Mouse (Mus musculus): Measurements from ENCODE around the gene Vill.

The Vill gene

DNA sequence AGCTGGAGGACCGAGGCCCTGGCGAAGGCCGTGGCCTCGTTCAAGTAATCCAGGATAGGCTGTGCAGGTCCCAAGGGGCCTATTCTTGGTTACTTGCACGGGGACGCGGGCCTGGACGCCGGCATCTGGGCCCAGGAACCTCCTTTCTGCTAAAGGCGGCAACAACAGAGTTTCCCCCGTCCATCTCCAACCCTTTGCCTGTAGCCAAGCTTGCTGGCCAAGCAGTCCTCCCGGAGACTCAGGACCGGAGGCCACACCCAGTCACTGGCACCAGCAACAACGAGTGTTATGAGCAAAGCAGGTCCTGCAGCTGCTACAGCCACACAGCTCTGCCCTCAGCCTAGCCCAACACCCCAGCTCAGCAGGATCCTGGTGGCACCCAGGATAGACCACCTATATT, 20.8 kb upstream of the Vill start:
- Histone ChIP-seq H3K4me3 (replicated peaks; ENCODE audit: low read length) (0 out of 2 replicates have a peak overlapping the region, but pooled peaks have one; percentile 20), H3K4me1 (replicated peaks; ENCODE audit: low read depth, low read length) (peaks cover 39% of the 10 kb centered on the region), H3K27me3 (ENCODE audit: insufficient read depth, low read length) (peaks cover 39% of the 10 kb centered on the region), H3K36me3 (ENCODE audit: insufficient read depth, low read length) (no peaks in the 10 kb centered on the region), H3K9me3 (ENCODE audit: low read length) (no peaks in the 10 kb centered on the region)
- TF ChIP-seq CTCF (conservative IDR thresholded peaks at IDR 0.05; ENCODE audit: low read length) (no peak), NANOG (IDR thresholded peaks at IDR 0.05; ENCODE audit: borderline replicate concordance, low read length) (no peak), POU5F1 (IDR thresholded peaks at IDR 0.05; ENCODE audit: borderline replicate concordance, low read length) (no peak)

DNA sequence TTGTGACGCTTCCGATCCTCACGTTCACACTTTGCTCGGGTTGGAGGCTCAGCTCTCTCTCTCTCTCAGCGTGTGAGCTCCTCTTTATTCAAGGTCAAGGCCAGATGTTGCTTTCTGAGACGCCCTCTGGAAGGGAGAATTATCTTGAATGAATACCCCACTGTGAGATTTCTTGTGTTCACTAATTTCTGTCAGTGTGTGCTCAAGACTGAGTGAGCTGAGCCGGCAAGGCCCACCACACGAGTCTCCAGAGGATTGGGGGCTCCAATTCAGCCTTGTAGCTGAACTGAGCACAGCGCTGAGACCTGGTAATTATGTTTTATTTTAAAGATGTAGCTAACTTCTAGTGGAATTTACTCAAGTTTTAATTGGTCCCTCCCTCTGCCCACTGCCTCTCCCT, 20.0 kb upstream of the Vill start:
- Histone ChIP-seq H3K4me3 (replicated peaks; ENCODE audit: low read length) (no peak overlapping the region), H3K27me3 (ENCODE audit: insufficient read depth, low read length) (peaks cover 42% of the 10 kb centered on the region), H3K4me1 (replicated peaks; ENCODE audit: low read depth, low read length) (peaks cover 44% of the 10 kb centered on the region), H3K36me3 (ENCODE audit: insufficient read depth, low read length) (no peaks in the 10 kb centered on the region), H3K9me3 (ENCODE audit: low read length) (no peaks in the 10 kb centered on the region)
- no peak for TF ChIP-seq CTCF (conservative IDR thresholded peaks at IDR 0.05; ENCODE audit: low read length)
- no peak; the same call in 1 of the 2 replicates for TF ChIP-seq NANOG (IDR thresholded peaks at IDR 0.05; ENCODE audit: borderline replicate concordance, low read length)
- no peak for TF ChIP-seq POU5F1 (IDR thresholded peaks at IDR 0.05; ENCODE audit: borderline replicate concordance, low read length)

DNA sequence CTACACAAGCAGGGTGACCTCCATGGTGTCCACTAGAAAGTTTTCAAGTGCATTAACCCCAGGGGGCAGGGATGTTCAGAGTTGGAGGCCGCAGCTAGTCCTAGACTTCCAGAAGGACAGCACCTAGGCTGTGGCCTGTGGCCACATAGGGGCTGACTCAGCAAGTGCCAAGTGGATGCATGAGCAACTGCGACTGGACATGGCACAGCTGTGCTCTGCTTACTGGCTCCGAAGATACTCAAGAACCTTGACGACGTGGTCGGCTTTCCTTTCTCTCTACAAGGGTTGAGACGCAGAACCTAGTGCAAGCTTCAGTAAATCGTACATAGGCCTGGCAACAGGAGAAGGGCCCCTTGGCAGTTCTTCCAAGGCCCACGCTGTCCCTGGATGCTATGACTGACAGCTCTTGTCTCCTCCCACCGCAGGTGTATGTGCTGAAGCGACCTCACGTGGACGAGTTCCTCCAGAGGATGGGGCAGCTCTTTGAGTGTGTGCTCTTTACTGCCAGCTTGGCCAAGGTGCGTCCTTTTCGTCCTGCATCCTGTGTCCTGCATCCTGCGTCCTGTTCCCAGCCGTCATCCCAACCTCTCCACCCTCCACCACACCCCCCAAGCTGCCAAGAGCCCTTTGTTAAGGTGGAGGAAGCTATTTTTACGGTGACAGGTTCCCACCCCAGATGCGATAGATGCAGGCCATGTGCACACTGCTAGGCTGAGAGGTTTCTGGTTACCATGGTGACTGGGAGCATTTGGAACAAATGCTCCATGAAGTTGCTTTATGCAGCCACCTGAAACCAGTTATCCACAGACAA, 19.3 kb upstream of the Vill start:
- Histone ChIP-seq H3K36me3 (ENCODE audit: insufficient read depth, low read length) (no peaks in the 10 kb centered on the region), H3K4me1 (replicated peaks; ENCODE audit: low read depth, low read length) (peaks cover 44% of the 10 kb centered on the region), H3K9me3 (ENCODE audit: low read length) (no peaks in the 10 kb centered on the region), H3K4me3 (replicated peaks; ENCODE audit: low read length) (no peak overlapping the region), H3K27me3 (ENCODE audit: insufficient read depth, low read length) (peaks cover 46% of the 10 kb centered on the region)
- TF ChIP-seq NANOG (IDR thresholded peaks at IDR 0.05; ENCODE audit: borderline replicate concordance, low read length) (no peak), POU5F1 (IDR thresholded peaks at IDR 0.05; ENCODE audit: borderline replicate concordance, low read length) (no peak), CTCF (conservative IDR thresholded peaks at IDR 0.05; ENCODE audit: low read length) (no peak)

DNA sequence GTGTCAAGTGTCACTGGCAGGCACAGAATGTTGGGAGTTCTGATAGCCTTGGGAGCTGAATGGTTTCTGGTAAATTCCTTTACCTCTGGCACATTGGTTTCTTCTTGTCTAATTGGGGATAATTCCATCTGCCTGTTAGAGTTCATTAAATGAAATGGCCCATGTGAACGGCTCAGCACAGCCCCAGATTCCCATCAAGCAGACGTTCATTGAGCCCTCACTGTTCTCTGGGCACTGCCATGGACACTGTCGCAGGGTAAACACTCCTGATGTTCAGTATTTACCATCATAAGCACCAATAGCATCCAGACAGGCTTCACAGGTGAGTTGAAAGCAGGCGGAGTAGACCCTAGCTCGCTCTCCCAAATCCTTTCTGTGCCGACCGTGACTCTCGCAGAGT, 18.5 kb upstream of the Vill start:
- no peaks in the 10 kb centered on the region for H3K36me3 ChIP-seq (ENCODE audit: insufficient read depth, low read length)
- H3K9me3 ChIP-seq (ENCODE audit: low read length): no peaks in the 10 kb centered on the region
- no peak overlapping the region for H3K4me3 ChIP-seq (replicated peaks; ENCODE audit: low read length)

DNA sequence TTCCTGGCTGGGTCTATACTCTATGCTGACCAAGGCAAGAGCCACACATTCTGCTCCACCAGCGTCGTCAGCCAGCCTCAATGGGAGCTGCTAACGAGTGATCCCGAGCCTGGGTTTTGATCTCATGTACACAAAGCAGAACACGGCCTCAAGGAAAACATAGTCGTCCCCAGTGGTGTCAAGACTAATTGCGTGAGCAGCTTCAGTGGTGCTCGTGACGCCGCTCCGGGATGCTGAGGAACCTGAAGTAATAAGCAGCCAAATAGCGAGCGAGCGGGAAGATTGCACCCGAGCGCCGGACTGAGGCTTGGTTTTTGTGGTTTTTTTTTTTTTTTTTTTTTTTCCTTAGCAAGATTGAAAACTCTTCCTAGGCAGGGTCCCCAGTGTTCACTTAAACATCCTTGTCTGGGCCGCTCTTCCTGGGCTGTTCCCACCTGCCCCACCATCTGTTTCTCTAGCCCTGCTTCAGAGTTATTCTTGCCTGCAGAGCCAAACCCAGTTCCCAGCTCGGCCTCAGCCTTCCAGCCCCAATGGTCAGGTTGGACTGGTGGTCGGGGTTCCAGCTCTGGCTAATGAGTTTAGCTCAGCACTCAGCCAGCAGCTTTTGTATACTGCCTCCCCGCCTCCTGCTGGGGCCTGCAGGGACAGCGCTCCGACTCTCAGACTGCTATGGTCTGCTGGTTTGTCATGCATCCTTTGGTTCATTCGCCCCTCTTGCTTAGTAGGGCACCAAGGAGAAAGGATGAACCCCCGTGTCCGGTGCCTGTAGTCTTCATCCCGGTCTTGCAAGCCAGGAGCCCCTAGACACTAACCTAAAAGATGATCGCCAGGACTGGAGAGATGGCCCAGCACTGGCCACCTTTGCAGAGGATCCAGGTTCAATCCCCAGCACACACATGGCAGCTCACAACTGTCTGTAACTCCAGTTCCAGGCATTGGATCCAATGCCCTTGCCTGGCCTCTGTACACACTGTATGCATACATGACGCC, 17.6 kb upstream of the Vill start:
- H3K36me3 ChIP-seq (ENCODE audit: insufficient read depth, low read length): no peaks in the 10 kb centered on the region
- 0 out of 2 replicates have a peak overlapping the region, but pooled peaks have one; percentile 1 for H3K4me3 ChIP-seq (replicated peaks; ENCODE audit: low read length)
- peaks cover 46% of the 10 kb centered on the region for H3K27me3 ChIP-seq (ENCODE audit: insufficient read depth, low read length)
- H3K9me3 ChIP-seq (ENCODE audit: low read length): no peaks in the 10 kb centered on the region
- TF ChIP-seq NANOG (IDR thresholded peaks at IDR 0.05; ENCODE audit: borderline replicate concordance, low read length) (no peak), POU5F1 (IDR thresholded peaks at IDR 0.05; ENCODE audit: borderline replicate concordance, low read length) (no peak), CTCF (conservative IDR thresholded peaks at IDR 0.05; ENCODE audit: low read length) (no peak)
- H3K4me1 ChIP-seq (replicated peaks; ENCODE audit: low read depth, low read length): peaks cover 44% of the 10 kb centered on the region

More for the DNA sequence above, 18.5 kb upstream of the Vill start:
- peaks cover 44% of the 10 kb centered on the region for H3K4me1 ChIP-seq (replicated peaks; ENCODE audit: low read depth, low read length)
- no peak for TF ChIP-seq NANOG (IDR thresholded peaks at IDR 0.05; ENCODE audit: borderline replicate concordance, low read length)
- no peak for TF ChIP-seq CTCF (conservative IDR thresholded peaks at IDR 0.05; ENCODE audit: low read length)
- no peak for TF ChIP-seq POU5F1 (IDR thresholded peaks at IDR 0.05; ENCODE audit: borderline replicate concordance, low read length)
- H3K27me3 ChIP-seq (ENCODE audit: insufficient read depth, low read length): peaks cover 46% of the 10 kb centered on the region

DNA sequence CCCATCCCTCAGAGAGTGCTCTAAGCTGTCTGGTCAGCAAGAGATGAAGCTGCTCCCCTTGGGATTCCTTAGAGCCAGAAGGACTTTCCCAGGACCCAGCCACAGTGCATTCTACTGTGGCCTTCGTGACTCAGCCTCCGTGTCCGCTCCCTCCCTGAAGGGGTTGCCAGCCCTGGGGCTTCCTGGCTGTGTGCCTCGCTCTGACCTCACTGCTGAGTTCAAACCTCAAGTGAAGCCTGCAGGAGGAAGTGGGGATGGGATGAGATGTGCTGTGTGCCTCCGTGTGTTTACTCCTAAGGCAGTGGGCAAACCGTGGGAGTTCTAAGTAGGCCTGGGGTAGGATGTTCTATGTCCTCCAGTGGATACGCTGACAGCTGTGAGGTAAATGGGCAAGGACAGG, 16.7 kb upstream of the Vill start:
- no peaks in the 10 kb centered on the region for H3K9me3 ChIP-seq (ENCODE audit: low read length)
- no peaks in the 10 kb centered on the region for H3K36me3 ChIP-seq (ENCODE audit: insufficient read depth, low read length)

GRCm38 (mm10) chr9:119037076-119037730, 15.4 kb upstream of the Vill start:
- no peak for TF ChIP-seq POU5F1 (IDR thresholded peaks at IDR 0.05; ENCODE audit: borderline replicate concordance, low read length)
- TF ChIP-seq NANOG (IDR thresholded peaks at IDR 0.05; ENCODE audit: borderline replicate concordance, low read length): no peak
- no peak for TF ChIP-seq CTCF (conservative IDR thresholded peaks at IDR 0.05; ENCODE audit: low read length)
- Histone ChIP-seq H3K4me1 (replicated peaks; ENCODE audit: low read depth, low read length) (peaks cover 44% of the 10 kb centered on the region), H3K9me3 (ENCODE audit: low read length) (no peaks in the 10 kb centered on the region), H3K4me3 (replicated peaks; ENCODE audit: low read length) (no peak overlapping the region), H3K27me3 (ENCODE audit: insufficient read depth, low read length) (peaks cover 33% of the 10 kb centered on the region), H3K36me3 (ENCODE audit: insufficient read depth, low read length) (no peaks in the 10 kb centered on the region)

More for the DNA sequence above, 16.7 kb upstream of the Vill start:
- Histone ChIP-seq H3K4me3 (replicated peaks; ENCODE audit: low read length) (no peak overlapping the region), H3K27me3 (ENCODE audit: insufficient read depth, low read length) (peaks cover 44% of the 10 kb centered on the region), H3K4me1 (replicated peaks; ENCODE audit: low read depth, low read length) (peaks cover 44% of the 10 kb centered on the region)
- TF ChIP-seq CTCF (conservative IDR thresholded peaks at IDR 0.05; ENCODE audit: low read length): no peak
- TF ChIP-seq POU5F1 (IDR thresholded peaks at IDR 0.05; ENCODE audit: borderline replicate concordance, low read length): no peak
- no peak for TF ChIP-seq NANOG (IDR thresholded peaks at IDR 0.05; ENCODE audit: borderline replicate concordance, low read length)
